Mouse (Mus musculus) thymus, adult 2 months (tissue): ENCODE results near the gene Fhit.

Source experiments
- CTCF ChIP-seq: fragments of 200-500 bp; IDR thresholded peaks from 2 replicates; pipeline ENCODE4 v1.5.1; 2012; ENCODE audit warnings: mild to moderate bottlenecking, control low read depth, low read length, moderate library complexity, borderline replicate concordance; ENCODE audit not compliant: control insufficient read depth, poor library complexity, insufficient read depth; ENCODE audit errors: extremely low read depth
- POLR2A ChIP-seq: fragments of 200-500 bp; IDR thresholded peaks from 2 replicates; pipeline ENCODE4 v1.6.1; 2012; ENCODE audit warnings: mild to moderate bottlenecking, low read length, control low read depth, moderate library complexity; ENCODE audit not compliant: control insufficient read depth, poor library complexity, insufficient read depth; ENCODE audit errors: extremely low read depth

GRCm38 (mm10) chr14:9609120-9609519 is 1552.7 kb downstream of the Fhit start:
- no peak for TF ChIP-seq CTCF
- TF ChIP-seq POLR2A, result no peak
